Mouse (Mus musculus): ENCODE results near the gene Laptm5.

DNA sequence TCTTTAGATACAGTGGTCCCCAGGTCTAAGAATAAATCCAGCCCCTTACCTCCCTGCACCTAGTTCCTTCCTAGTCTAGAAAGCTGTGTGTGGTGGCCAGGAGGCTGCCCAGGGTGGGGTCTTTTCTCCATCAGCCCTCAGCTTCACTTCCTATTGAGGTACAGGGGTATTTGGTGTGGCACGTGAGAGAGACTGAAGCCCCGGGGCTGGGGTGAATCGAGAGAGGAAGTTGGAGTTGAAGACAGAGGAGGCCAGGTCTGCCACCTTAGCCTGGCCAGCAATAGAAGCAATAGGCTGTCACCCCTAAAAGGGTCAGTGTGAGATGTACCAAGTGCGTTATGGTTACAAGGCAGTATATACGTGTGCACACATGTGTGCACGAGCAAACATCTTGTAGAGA lies 7.0 kb upstream of the Laptm5 start:
- no peak for TF ChIP-seq CTCF (IDR thresholded peaks at IDR 0.05; ENCODE audit: extremely low read depth, insufficient read depth, low read length)
- no peak for TF ChIP-seq POLR2A (IDR thresholded peaks at IDR 0.05; ENCODE audit: extremely low read depth, insufficient read depth, low read length)
